Mouse (Mus musculus) testis, postnatal 10 days (tissue): ENCODE results near the gene Kcnip1.

ENCODE experiments used
- DNase-seq: peaks from one replicate; pipeline ENCODE4 v3.0.0; 2021; ENCODE audit warnings: low spot score

Kcnip1 gene

GRCm38 (mm10) chr11:33992938-33993337 is at the start of gene Kcnip1:
Kcnip1 (minus strand) TSS chr11:33993152.
- DNase-seq = no peak

DNA sequence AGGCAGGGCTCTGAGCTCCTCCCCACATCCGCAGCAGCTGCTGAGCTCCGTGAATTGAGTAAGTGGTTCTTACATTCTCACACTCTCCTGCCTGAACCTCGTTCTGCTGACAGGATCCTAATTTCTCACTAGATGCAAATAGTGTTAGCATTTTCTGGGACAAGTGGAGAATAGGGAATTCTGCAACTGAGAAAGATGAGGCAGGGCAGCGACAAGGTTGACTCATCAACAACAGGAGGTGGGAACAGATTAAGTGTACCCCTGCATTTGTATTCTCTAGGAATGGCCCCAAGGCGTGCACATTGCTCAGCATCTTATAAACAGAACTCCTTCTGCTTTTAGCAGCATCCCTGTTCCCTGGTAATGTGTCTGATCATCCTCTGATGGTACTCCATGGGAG is 47.1 kb upstream of the Kcnip1 start:
- peak; percentile 19 for DNase-seq

GRCm38 (mm10) chr11:34035909-34036658 is 43.1 kb upstream of the Kcnip1 start:
- DNase-seq = peak; percentile 34

- peak; percentile 8 for DNase-seq
Observed at GRCm38 (mm10) chr11:34034794-34035193, 41.8 kb upstream of the Kcnip1 start.

DNA sequence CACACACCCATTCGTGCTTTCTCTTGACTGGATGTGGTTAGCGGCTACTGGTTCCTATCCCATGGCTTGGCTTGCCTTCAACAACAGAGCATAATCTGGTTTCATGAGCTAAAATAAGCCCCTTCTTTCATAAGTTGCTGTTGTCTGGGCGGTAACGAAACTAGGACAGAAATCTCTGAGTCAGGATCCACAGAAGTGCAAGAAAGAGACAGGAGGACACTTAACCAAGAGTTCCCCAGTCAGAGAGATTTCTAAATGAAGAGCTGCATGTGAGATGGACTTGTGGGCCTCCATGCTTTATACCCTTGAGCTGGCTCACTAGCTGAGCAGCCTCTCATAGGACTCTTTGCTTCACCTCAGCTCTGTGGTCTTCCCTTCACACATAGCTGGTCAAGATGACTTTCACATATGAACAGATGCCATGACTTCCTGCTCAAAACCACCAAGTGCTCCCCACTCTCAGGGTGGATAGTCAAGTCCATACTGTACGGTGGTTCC is 41.1 kb upstream of the Kcnip1 start:
- DNase-seq = peak; percentile 7

DNA sequence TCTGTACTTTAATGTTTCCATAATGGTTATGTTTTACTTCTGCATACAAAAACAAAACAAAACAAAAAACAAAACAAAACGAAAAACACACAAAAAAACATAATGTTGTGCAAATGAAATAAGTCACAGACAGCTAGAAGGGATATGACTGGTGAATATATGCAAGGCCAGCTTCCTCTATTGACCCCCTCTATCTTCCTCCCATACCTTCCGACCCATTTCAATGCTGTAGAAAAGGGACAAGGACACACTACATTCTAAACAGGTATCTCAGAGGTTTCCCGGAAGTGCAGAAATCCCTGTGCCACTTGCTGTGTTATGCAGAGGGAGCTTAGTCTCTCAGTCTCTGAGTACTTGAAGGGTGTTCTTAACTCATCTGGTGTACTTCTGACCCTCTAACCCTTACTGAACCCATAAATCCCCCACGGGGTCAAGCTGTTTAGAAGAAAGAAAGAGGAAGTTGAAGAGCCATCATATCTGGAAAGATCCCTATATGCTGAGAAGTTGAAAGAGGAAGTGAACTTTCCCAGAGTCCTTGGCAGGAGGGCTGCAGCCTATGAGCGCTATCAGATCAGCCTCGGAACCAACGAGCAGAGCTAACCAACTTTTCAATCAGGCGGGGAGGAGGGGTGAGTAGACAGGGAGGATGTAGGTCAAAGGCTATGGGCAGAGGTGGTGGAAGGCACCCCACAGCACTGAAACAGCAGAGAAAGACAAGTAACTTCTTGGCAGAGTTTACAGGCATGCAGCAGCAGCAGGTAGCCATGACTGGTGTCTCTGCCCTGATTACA is 38.3 kb upstream of the Kcnip1 start:
- peak; percentile 33 for DNase-seq

- no peak for DNase-seq
Observed at GRCm38 (mm10) chr11:34029658-34030057, 36.7 kb upstream of the Kcnip1 start.

DNA sequence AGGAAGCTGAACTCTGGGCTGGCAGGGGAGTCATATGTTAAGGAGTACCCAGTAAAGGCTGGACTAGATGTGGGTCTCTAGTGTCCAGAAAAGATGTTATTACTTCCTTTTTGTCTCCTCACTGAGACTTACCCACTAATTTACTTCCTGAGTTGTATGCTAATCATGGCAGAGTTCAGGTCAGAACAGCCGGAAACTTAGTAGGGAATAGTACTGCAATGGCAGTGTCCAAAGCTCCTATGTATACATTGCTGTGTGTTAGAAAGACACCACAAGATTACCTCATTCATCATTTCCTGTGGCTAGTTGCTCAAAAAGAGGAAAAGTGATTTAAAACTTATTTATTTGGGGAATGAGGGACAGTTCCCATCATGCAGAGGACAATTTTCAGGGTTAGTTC is 32.1 kb upstream of the Kcnip1 start:
- no peak for DNase-seq

- DNase-seq = peak; percentile 36
Observed at GRCm38 (mm10) chr11:34012007-34012652, 19.2 kb upstream of the Kcnip1 start.

DNA sequence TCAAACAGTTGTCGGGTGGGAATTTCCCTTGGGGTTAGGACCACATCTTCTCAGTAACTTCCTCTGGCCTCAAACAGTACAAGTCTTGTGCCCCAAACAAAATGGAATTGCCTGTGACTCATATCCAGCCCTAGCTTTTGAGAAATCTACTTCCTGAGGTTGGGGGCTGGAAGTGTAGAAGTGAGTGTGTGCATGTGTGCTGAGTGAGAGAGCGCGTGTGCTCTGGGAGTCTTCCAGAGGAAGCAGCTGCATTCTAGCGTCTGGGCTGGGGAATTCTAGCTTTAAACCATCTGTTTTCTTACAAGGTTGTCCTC is 17.9 kb upstream of the Kcnip1 start:
- no peak for DNase-seq

- DNase-seq = no peak
Observed at GRCm38 (mm10) chr11:34010133-34010858, 17.3 kb upstream of the Kcnip1 start.

DNA sequence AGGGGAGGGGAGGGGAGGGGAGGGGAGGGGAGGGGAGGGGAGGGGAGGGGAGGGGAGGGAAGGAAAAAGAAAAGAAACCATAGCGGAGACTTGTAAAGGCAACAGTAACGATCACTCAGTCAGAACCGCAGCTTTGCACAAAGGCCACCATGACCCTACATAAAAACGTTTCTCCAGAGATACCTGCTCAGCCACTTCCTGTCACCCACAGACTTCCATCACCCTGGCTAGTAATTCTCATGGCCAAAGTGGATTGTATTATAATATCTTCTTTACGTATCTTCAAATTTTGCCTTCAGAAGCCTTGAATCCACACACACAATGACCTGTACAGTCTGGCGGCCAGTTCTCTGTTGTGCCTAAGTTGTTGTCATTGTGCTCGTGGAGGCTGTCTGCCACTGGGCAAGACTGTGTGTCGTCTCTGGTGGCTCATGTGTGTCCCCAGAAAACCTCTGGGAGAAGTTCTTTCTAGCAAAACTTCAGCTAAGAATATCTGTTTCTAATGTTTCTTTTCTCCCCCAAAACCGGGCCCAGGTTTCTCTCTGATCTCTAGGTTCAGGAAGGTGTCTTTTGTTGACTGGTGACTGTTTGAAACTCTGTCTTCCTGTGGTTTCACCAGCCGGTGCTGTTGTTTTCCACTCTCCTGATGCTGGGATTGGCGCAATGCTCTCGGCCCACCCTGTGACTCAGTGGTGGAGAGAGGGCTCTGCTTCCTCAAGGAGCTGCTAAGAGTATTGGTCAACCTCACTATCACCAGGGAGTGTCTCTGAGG is 16.6 kb upstream of the Kcnip1 start:
- no peak for DNase-seq

DNA sequence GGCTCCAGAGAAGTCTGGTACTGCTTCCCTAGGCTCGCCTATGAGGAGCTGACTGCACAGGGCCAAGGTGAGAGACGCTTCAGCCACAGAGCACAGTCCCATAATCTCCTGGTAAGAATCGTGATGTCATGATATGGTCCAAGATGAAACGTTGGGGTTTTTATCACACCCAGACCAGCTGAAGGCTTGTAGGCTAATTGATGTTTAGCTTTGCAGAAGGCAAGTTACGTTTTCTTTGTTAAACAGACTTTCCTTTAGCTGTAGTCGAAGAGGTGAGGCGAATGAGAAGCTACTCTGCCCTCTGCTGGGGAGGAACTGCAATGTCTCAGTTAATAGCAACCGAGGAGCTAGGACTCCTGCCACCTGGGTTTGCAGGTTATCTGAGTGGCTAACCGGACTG is 15.8 kb upstream of the Kcnip1 start:
- DNase-seq = peak; percentile 75

GRCm38 (mm10) chr11:34008214-34008613 is 15.3 kb upstream of the Kcnip1 start:
- no peak for DNase-seq

GRCm38 (mm10) chr11:34007616-34008015 is 14.7 kb upstream of the Kcnip1 start:
- no peak for DNase-seq

- peak; percentile 37 for DNase-seq
Observed at GRCm38 (mm10) chr11:34002593-34002965, 9.6 kb upstream of the Kcnip1 start.

DNA sequence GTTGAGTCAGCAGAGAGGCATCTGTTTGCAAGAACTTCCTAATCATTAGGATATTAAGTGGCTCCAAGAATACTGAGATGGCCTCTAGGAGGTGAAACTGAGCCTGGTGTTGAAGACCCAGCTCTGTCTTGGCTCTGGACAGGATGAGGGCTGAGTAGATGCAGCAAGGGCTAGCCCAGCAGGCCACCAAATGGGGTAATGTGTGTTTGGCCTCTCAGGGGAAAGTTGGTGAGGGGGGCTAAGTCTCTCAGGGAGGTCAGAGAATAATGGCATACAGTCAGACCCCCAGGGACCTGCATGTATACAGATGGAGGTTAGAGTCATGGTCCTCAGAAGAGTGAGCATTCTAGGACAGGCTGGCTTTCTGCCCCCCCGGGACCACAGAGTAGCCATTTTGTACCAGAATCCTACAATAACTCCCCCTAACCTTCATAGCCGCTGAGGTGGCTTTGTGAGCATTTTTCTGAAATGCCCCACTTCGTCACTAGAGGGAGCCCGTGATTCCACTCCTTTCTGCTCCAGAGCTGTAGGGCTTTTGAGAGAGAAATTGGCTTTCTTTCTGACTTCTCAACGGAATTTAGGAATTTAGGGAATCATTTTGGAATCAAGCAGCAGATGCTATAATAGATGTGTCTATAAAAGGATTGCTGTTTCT is 9.1 kb upstream of the Kcnip1 start:
- DNase-seq = peak; percentile 74

DNA sequence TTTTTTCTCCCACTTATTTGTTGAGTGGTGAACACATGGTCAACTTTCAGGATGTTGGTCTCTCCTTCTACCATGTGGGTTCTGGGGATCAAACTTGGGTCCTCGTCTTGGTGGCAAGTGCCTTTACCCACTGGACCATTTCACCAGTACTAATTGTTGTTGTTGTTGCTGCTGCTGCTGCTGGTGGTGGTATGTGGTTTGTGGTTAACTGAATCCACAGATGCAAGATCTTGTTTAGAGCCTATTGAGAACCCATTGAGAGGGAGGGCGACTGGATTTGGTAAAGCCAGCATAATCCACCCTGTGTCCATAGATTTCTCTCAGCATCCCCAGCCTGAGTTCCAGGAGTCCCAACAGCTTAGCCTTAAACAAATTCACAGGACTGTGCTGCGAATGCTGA is 7.5 kb upstream of the Kcnip1 start:
- DNase-seq = peak; percentile 12

- DNase-seq = peak; percentile 22
Observed at GRCm38 (mm10) chr11:33998244-33998643, 5.3 kb upstream of the Kcnip1 start.

GRCm38 (mm10) chr11:33993496-33993895 is 544 bp upstream of the Kcnip1 start:
- peak; percentile 36 for DNase-seq

GRCm38 (mm10) chr11:33990002-33990401 is 3.0 kb downstream of the Kcnip1 start:
- no peak for DNase-seq
